In the genomic region with DNA sequence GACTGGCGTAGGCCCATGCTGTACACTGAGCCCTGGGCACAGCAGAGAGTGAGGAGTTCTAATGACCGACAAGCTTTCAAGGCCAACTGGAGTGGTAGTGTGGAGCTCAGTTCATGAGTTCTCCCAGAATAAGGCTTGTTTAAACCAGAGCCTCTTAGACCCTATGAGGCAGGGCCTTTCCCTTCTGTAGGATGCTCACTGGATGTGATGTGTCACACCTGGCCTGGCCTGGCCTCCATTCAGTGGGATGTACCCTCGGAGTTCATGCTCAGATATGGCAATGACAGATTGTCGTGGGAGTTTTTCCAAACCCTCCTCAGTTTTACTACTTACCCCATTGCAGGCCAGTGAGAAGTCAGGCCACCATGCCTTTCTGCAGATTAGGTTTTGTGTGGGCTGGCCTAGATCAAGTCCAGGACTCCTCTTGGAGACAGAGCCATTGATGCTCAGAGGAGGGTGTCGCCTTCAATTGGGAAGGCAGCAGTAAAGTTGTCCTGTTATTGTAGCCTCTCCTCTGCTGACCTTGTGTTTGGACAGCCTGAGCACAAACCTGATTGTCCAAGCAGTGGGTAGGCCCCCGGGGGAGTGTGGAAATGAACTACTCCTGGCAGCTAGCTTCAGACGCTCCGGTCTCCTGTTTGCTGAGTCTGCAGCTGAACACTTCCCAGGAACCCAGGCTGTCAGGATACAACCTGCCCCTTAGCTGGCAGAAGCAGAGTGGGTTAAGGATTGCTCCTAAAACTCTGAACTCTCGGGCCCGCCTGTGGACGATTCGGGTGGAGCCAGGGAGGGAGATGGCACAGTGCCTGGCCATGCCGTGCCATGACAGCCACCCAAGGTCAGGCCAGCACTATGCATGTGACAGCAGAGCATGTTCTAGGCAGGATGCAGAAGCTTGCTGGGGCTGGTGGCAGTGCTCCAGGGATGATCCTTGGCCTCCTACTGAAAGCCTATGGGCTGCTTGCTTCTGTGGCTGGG, we compare ENCODE assay signal across 8 mouse cellular contexts.
DNase-seq lines count a peak whose midpoint lies in the region.

No protein-coding gene starts in this region.

- intact Hi-C loops in gastrocnemius, postnatal 14 days (cut with DNase I; ENCODE audit: low total_unique reads): no loop called here

- DNase-seq in gastrocnemius, postnatal 14 days: peak; percentile 52
- no peak for DNase-seq in gastrocnemius, adult 8-10 months (ENCODE audit: low spot score in 2 of 2)
- peak; percentile 78 for DNase-seq in cerebellum, adult 18-20 months
- peak; percentile 82 for DNase-seq in heart, postnatal 4 days
- peak; percentile 55 for DNase-seq in lung, postnatal 36 days
- DNase-seq in spleen, postnatal 4 days (ENCODE audit: low spot score in 2 of 2): no peak
- no peak for DNase-seq in layer of hippocampus, adult 8-10 months (ENCODE audit: low spot score in 2 of 2)
- DNase-seq in right cerebral cortex, postnatal 14 days: no peak

Comparison
In these comparisons a context has a peak if more than half of its experiments do, and no peak if none do; other contexts are left out.
1. DNase-seq: peak in gastrocnemius, postnatal 14 days (single experiment), cerebellum, adult 18-20 months (2 of 2), heart, postnatal 4 days (single experiment) and lung, postnatal 36 days (single experiment); none in gastrocnemius, adult 8-10 months (0 of 2), spleen, postnatal 4 days (0 of 2), layer of hippocampus, adult 8-10 months (0 of 2) and right cerebral cortex, postnatal 14 days (single experiment).